Mouse (Mus musculus): Measurements from ENCODE around the gene Kcnq1.

Kcnq1 gene

GRCm38 (mm10) chr7:143093847-143094246 lies 12.3 kb upstream of the Kcnq1 start:
- DNase-seq (ENCODE audit: low read depth), result no peak

- DNase-seq (ENCODE audit: low read depth), result peak; percentile 39
These were observed 11.3 kb upstream of the Kcnq1 start, which contains the start of gene Trpm5 for GRCm38 (mm10) chr7:143094592-143095553. Gene Trpm5, minus strand, starts transcription at chr7:143094642.

GRCm38 (mm10) chr7:143095554-143095907 lies 10.6 kb upstream of the Kcnq1 start:
- no peak for DNase-seq (ENCODE audit: low read depth)

- DNase-seq (ENCODE audit: low read depth), result no peak
These were observed 5.4 kb upstream of the Kcnq1 start for GRCm38 (mm10) chr7:143100759-143101158.

DNA sequence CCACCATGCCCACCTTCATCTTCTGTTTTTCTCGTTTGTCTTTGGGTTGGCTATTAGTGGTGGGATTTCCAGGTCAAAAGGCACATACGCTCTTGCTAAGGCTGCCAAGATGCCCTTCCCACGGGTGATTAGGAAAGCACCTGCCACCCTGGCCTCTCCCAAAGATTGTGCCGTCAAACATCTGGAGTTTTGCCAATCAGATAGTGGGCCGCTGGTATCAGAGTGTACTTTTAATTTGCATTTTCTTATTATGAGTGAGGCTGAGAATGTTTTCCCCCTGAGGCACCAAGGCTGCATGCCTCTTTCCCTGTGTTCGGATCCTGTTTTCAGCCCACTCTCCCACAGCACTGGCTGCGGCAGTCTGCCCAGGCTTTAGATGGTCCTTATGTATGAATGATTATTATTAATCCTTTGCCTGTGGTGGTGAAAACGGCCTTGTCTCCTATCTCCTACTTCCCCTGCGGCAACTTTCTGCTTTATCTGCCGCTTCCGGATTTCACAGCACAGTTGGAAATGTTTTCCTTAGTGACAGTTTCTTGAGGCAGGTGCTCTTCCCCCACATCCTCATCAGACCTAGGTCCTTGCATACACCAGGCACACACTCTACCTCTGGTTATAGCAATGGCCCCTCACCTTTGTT lies 784 bp upstream of the Kcnq1 start:
- DNase-seq (ENCODE audit: low read depth), result no peak

- no peak for DNase-seq (ENCODE audit: low read depth)
These were observed 707 bp downstream of the Kcnq1 start for GRCm38 (mm10) chr7:143106672-143107465.

GRCm38 (mm10) chr7:143108200-143108599 lies 2.0 kb downstream of the Kcnq1 start:
- DNase-seq (ENCODE audit: low read depth), result no peak

GRCm38 (mm10) chr7:143108996-143109660 lies 3.0 kb downstream of the Kcnq1 start:
- DNase-seq (ENCODE audit: low read depth), result no peak

- DNase-seq (ENCODE audit: low read depth), result no peak
These were observed 3.5 kb downstream of the Kcnq1 start for GRCm38 (mm10) chr7:143109696-143110095.

- no peak for DNase-seq (ENCODE audit: low read depth)
These were observed 4.6 kb downstream of the Kcnq1 start for GRCm38 (mm10) chr7:143110803-143111202.

DNA sequence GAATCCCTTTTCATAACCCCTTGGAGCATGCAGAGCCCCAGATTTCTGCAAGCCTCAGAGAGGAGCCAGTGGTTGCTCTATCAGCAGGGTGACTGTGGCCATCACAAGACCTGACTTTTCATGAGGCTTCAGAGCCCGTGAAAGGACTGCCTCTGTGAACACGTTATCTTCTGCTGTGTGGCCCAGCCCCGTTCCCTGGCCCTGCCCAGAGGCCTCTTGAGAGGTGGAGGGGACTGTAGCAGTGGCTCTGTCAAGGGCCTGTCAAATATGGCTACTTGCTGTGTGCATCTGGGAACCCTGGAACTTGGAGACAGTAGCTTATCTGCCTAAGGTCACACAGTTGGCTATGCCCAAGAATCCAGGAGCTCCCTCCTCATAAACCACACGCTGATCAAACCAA lies 5.6 kb downstream of the Kcnq1 start:
- no peak for DNase-seq (ENCODE audit: low read depth)

GRCm38 (mm10) chr7:143112395-143112794 lies 6.2 kb downstream of the Kcnq1 start:
- DNase-seq (ENCODE audit: low read depth), result no peak

DNA sequence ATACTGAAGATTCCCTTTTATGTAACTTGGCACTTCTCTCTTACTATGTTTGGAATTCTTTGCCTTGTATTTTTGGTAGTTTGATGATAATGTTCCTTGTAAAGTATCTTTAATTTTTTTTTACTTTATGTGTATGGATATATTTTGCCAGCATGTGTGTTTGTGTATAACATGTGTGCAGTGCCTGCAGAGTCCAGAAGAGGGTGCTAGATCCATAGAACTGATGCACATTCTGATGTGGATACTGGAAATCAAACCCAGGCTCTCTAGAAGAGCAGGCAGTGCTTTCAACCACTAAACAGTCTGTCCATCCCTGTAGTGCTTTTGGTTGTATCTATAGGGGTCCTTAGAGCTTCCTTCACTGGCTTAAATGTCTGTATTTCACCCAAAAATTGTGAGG lies 8.6 kb downstream of the Kcnq1 start:
- DNase-seq (ENCODE audit: low read depth), result no peak

- no peak for DNase-seq (ENCODE audit: low read depth)
These were observed 10.4 kb downstream of the Kcnq1 start for GRCm38 (mm10) chr7:143116521-143116920.

DNA sequence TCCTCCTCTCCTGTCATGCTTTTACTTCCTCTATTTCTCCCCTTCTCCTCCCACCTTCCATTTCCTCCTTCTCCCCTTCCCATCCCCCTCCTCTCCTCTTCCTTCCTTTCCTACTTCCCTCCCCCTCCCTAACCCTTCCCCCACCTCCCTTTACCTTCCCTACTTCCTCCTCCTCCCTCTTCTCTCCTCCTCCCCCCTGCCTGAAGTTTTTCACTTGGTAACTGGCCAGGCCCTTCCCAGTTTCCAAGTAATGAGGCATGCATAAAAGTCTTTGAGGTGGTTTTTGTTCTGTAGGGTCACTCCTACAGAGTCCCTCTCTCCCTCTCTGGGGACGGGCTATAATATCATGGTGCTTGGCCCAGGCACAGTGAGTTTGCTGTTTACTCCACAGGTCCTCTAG lies 13.2 kb downstream of the Kcnq1 start:
- no peak for DNase-seq (ENCODE audit: low read depth)

- DNase-seq (ENCODE audit: low read depth), result no peak
These were observed 13.7 kb downstream of the Kcnq1 start for GRCm38 (mm10) chr7:143119826-143120225.

DNA sequence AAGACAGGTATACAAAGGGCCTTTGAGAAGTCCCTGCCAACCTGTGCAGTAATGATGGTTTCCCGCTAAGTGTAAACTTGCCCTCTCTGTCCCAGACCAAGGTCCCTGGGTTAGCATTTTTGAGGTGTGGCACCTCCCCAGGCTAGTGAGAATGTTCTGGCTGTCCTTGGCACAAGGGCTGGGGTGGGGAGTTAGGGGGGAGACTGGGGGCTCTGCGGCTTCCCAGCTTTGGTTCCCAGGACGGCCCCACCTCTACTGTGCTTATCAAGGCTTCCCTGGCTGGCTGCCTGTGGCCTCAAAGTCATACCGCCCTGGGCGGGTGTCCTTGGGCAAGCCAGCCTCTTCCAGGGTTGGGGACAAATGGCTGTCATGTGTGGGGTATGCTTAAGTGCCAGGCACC lies 16.0 kb downstream of the Kcnq1 start:
- DNase-seq (ENCODE audit: low read depth), result no peak

DNA sequence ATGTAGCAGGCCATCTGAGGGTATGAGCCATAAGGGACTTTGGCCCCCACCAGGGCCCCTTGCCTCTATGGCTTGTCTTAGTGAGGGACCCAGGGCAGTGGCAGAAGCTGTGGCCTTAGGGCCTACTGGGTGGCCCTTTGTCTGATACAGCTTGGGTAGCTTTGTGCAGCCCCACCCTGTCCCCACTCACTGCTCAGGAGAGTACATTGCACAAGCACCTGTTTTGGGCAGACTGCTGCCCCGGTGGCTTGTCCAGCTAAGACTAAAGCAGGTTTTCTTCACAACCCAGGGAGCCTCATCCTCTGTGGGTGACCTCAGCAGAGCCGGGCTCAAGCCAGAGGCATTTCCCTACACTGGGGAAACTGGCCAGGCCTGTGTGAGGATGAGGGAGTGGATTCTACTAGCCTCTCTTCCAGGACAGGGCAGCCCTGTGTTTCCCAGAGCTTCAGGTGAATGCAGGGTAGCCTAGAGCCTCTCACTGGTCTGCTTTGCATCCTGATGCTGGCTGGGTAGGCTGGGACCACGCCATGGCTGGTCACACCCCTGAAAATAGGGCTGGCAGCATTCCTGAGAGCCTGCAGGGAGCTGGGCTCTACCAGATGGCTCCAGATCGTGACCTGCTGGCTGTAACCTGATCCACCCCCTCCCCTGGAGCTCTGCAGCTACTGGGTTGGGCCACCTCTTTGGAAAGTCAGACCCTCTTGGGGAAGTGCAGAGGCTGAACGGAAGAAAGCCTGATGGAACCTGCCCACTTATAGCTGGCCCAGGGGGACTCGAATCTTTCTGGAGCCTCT lies 17.9 kb downstream of the Kcnq1 start:
- no peak for DNase-seq (ENCODE audit: low read depth)

GRCm38 (mm10) chr7:143124902-143125301 lies 18.7 kb downstream of the Kcnq1 start:
- no peak for DNase-seq (ENCODE audit: low read depth)

DNA sequence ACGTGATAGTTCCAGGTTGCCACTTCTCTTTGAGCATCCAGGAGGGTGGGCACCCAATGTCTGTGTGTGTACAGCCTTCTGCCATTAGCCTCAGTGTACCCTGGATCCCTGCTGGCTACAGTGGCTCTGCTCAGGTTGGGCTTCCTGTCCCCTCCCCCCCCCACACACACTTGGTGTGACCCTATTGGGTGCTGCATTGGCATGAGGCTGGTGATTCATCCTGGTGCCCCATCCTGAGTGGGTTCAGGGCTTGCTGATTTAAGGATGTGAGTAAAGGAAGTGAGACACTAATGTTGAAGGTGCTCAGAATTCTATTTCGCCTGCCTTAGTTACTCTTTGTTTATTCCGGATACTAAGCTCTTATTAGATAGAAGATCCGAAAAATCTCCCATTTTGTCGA lies 26.7 kb downstream of the Kcnq1 start:
- no peak for DNase-seq (ENCODE audit: low read depth)

DNA sequence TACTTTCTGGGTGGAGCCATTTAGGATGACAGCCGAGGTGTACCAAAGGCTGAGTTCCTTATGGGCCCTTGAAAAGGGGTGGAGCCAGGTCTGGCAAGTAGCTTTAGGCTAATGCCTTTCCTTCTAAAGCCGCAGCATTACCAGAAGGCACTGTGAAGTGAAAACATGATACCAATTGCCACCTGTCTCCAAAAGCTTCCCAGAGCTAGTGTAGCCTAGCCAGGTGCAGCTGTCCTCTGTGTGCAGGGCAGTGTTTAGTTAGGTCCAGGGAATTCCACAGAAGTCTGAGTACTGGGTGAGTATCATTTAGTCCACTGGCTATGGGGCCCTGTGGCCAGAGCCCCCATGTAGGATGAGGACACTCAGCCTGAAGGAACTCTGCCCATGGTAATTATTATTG lies 30.0 kb downstream of the Kcnq1 start:
- DNase-seq (ENCODE audit: low read depth), result no peak

All from c-Kit-positive CD71-negative TER-119-negative erythroid progenitor cells, embryonic 14.5 days (primary cell).